Mouse (Mus musculus): ENCODE results near the gene Sgce. TPM values are rescaled to one million over a fixed set of nuclear protein-coding genes. Genes with fewer than 3 reads are reported as not detected.

The Sgce gene
- total and polyA plus RNA-seq, 3 experiments, result 0.33 TPM; not detected in 2

DNA sequence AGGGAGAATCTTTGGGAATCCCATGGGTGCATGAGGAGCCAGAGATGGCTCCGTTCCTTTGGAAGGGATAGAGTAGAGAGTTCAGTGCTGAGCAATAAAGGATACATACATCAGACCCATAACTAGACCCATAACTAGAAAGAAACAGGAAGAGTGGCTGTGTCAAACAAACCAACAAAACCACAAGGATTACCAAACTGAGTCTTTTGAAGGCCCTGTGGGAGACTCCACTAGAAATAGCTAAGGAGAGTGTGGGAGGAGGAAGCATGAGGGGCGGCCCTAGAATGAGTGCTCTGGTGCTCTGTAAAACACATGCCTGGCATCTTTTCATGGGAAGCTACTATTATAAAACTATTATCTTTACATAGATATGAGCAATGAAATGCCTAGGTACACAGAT is 18.7 kb downstream of the Sgce start:
- no peak overlapping the region for H3K4me3 ChIP-seq (ENCODE audit: low read depth, low read length)
- TF ChIP-seq GATA2 (IDR thresholded peaks at IDR 0.05; ENCODE audit: borderline replicate concordance, low read depth, low read length), result no peak
- H3K4me1 ChIP-seq (ENCODE audit: insufficient read depth, low read depth, low read length), result no peaks in the 10 kb centered on the region
- H3K36me3 ChIP-seq (replicated peaks), result no peaks in the 10 kb centered on the region
- H3K9me3 ChIP-seq (replicated peaks), result no peaks in the 10 kb centered on the region
- DNase-seq (ENCODE audit: low spot score), result no peak
- peaks cover 21% of the 10 kb centered on the region; the same call in 1 of the 2 replicates for H3K27me3 ChIP-seq (ENCODE audit: insufficient read depth, low read length)
- ATAC-seq (ENCODE audit: extremely low read depth, insufficient number of reproducible peaks, low FRiP score, poor library complexity, severe bottlenecking), result no peak

DNA sequence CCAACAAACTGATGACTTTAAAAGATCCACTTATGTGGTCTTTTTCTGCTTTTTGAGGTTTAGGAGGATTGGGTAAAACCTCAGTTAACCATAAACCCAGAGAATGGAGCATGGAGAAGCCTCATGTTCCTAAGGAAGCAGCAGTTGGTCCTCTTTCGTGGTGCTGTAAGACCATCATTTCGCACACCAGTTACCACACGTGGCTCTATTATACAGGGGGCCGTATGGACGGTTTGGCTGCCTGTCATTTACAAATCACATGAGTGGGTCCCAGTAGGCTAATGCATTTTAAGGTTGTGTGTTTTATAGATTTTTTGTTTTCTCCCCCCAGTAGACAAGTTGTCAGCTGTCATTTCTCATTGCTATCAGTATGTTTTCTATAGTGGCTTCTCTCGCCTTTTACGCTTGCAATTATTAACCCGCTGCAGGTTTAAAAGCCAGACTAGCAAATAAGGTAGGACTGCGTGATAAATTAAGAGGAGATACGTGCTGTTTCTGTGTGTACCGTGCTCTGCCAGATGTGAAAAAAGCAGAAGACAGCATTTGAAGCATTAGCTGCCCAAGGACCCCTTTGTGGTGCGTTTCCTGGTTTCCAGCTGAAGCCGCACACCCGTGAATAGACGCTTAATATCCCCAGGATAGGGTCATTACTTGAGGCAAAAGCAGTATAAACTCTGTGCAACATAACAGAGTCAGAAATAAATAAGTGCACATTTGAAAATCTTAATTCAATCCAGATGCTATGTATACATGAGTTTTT is 22.8 kb downstream of the Sgce start:
- H3K4me3 ChIP-seq (ENCODE audit: low read depth, low read length), result no peak overlapping the region
- ATAC-seq (ENCODE audit: extremely low read depth, insufficient number of reproducible peaks, low FRiP score, poor library complexity, severe bottlenecking) (no peak), DNase-seq (ENCODE audit: low spot score) (no peak)
- H3K9me3 ChIP-seq (replicated peaks), result no peaks in the 10 kb centered on the region
- H3K4me1 ChIP-seq (ENCODE audit: insufficient read depth, low read depth, low read length), result no peaks in the 10 kb centered on the region
- no peak for TF ChIP-seq TAL1 (conservative IDR thresholded peaks at IDR 0.05; ENCODE audit: low read depth, low read length)
- no peak for TF ChIP-seq GATA2 (IDR thresholded peaks at IDR 0.05; ENCODE audit: borderline replicate concordance, low read depth, low read length)
- TF ChIP-seq POLR2AphosphoS5 (IDR thresholded peaks at IDR 0.05; ENCODE audit: insufficient replicate concordance, low read depth, low read length), result no peak
- no peak for TF ChIP-seq GATA1 (IDR thresholded peaks at IDR 0.05; ENCODE audit: borderline replicate concordance, low read length)
- no peak for TF ChIP-seq CTCF (IDR thresholded peaks at IDR 0.05; ENCODE audit: low read depth, low read length)
- peaks cover 12% of the 10 kb centered on the region; the same call in 1 of the 2 replicates for H3K27me3 ChIP-seq (ENCODE audit: insufficient read depth, low read length)
- H3K36me3 ChIP-seq (replicated peaks), result no peaks in the 10 kb centered on the region

DNA sequence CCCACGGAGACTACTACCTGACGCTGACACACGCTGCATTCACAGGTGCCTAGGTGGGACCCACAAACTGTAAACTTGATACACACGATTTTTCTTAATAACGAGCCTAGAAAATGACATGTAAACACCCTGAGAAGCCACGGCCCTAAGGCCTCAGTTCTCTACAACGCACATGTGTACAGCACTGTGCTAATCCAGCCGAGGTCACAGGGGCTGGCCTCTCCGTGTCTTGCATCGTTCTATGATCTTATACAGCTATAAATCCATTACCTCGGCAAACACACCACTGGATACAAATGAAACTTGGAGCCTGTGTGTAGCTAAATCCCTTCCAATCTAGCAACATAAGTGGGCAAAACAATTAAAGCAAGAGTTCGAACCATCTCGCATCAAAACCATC is 24.3 kb downstream of the Sgce start:
- Histone ChIP-seq H3K27me3 (ENCODE audit: insufficient read depth, low read length) (peaks cover 7% of the 10 kb centered on the region; the same call in 1 of the 2 replicates), H3K36me3 (replicated peaks) (no peaks in the 10 kb centered on the region), H3K4me1 (ENCODE audit: insufficient read depth, low read depth, low read length) (no peaks in the 10 kb centered on the region), H3K4me3 (ENCODE audit: low read depth, low read length) (no peak overlapping the region), H3K9me3 (replicated peaks) (no peaks in the 10 kb centered on the region)
- ATAC-seq (ENCODE audit: extremely low read depth, insufficient number of reproducible peaks, low FRiP score, poor library complexity, severe bottlenecking) (no peak), DNase-seq (ENCODE audit: low spot score) (no peak)
- TF ChIP-seq GATA2 (IDR thresholded peaks at IDR 0.05; ENCODE audit: borderline replicate concordance, low read depth, low read length), result no peak

DNA sequence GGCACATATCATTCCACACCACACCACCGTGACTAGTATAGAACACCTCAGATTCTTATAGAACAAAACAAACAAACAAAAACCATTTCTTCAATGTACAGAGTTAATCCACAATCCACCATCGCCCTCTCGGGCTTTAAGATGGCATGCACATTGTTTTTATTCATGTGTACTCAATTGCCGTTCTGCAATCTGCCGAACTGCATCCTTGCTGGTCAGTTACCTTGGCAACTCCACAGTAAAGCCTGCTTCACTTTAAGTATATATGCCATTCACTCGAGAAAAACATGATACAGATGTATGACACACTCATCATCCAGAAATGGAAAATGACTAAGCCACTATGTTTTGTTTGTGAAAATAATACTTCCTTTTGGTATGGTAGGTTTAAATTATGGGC is 24.9 kb downstream of the Sgce start:
- no peaks in the 10 kb centered on the region for H3K36me3 ChIP-seq (replicated peaks)
- H3K4me3 ChIP-seq (ENCODE audit: low read depth, low read length), result no peak overlapping the region
- no peaks in the 10 kb centered on the region for H3K4me1 ChIP-seq (ENCODE audit: insufficient read depth, low read depth, low read length)
- DNase-seq (ENCODE audit: low spot score) (no peak), ATAC-seq (ENCODE audit: extremely low read depth, insufficient number of reproducible peaks, low FRiP score, poor library complexity, severe bottlenecking) (no peak)
- TF ChIP-seq TAL1 (conservative IDR thresholded peaks at IDR 0.05; ENCODE audit: low read depth, low read length), result no peak
- no peak for TF ChIP-seq GATA1 (IDR thresholded peaks at IDR 0.05; ENCODE audit: borderline replicate concordance, low read length)
- H3K27me3 ChIP-seq (ENCODE audit: insufficient read depth, low read length), result peaks cover 7% of the 10 kb centered on the region; the same call in 1 of the 2 replicates
- H3K9me3 ChIP-seq (replicated peaks), result no peaks in the 10 kb centered on the region

DNA sequence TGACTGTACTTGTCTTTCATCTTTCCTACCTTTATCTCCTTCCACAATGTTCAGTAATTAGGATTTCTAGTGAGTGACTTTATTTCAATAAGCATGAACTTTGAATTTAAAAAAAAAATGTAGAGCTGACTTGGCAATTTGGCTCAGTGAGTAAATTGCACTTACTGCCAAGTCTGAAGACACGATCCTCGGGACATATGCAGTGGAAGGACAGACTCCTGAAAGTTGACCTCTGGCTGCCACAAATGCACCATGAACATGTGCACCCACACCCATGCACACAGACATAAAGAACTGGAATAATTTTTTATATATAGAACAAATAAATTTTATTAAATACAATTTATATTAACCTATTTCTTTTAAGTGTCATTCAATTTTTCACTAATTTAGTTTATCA is 29.7 kb downstream of the Sgce start:
- no peaks in the 10 kb centered on the region for H3K9me3 ChIP-seq (replicated peaks)
- H3K4me1 ChIP-seq (ENCODE audit: insufficient read depth, low read depth, low read length), result no peaks in the 10 kb centered on the region
- no peak overlapping the region for H3K4me3 ChIP-seq (ENCODE audit: low read depth, low read length)
- H3K27me3 ChIP-seq (ENCODE audit: insufficient read depth, low read length), result no peaks in the 10 kb centered on the region; the same call in 1 of the 2 replicates
- H3K36me3 ChIP-seq (replicated peaks), result no peaks in the 10 kb centered on the region
- no peak for TF ChIP-seq GATA2 (IDR thresholded peaks at IDR 0.05; ENCODE audit: borderline replicate concordance, low read depth, low read length)
- TF ChIP-seq GATA1 (IDR thresholded peaks at IDR 0.05; ENCODE audit: borderline replicate concordance, low read length), result no peak
- TF ChIP-seq POLR2AphosphoS5 (IDR thresholded peaks at IDR 0.05; ENCODE audit: insufficient replicate concordance, low read depth, low read length), result no peak
- no peak for TF ChIP-seq TAL1 (conservative IDR thresholded peaks at IDR 0.05; ENCODE audit: low read depth, low read length)
- no peak for TF ChIP-seq CTCF (IDR thresholded peaks at IDR 0.05; ENCODE audit: low read depth, low read length)
- ATAC-seq (ENCODE audit: extremely low read depth, insufficient number of reproducible peaks, low FRiP score, poor library complexity, severe bottlenecking) (no peak), DNase-seq (ENCODE audit: low spot score) (no peak)

DNA sequence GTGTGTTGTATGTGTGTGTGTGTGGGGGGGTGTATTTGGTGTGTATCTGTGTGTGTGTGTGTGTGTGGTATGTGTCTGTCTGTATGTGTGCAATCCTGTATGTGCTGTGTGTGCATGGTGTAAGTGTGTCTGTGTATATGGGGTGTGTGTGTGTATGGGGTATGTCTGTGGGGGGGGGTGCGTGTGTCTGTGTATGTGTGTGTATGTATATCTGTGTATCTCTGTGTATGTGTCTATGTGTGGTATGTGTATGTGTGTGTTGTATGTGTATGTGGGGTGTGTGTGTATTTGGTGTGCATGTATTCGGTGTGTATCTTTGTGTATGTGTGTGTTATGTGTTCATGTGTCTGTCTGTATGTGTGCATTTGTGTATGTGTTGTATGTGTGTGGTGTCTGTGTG is 30.8 kb downstream of the Sgce start:
- H3K9me3 ChIP-seq (replicated peaks), result no peaks in the 10 kb centered on the region
- DNase-seq (ENCODE audit: low spot score) (no peak), ATAC-seq (ENCODE audit: extremely low read depth, insufficient number of reproducible peaks, low FRiP score, poor library complexity, severe bottlenecking) (no peak)
- no peaks in the 10 kb centered on the region for H3K36me3 ChIP-seq (replicated peaks)
- peaks cover 4% of the 10 kb centered on the region; the same call in 1 of the 2 replicates for H3K27me3 ChIP-seq (ENCODE audit: insufficient read depth, low read length)
- H3K4me1 ChIP-seq (ENCODE audit: insufficient read depth, low read depth, low read length), result no peaks in the 10 kb centered on the region
- no peak overlapping the region for H3K4me3 ChIP-seq (ENCODE audit: low read depth, low read length)
- TF ChIP-seq POLR2AphosphoS5 (IDR thresholded peaks at IDR 0.05; ENCODE audit: insufficient replicate concordance, low read depth, low read length) (no peak), TAL1 (conservative IDR thresholded peaks at IDR 0.05; ENCODE audit: low read depth, low read length) (no peak), GATA2 (IDR thresholded peaks at IDR 0.05; ENCODE audit: borderline replicate concordance, low read depth, low read length) (no peak), GATA1 (IDR thresholded peaks at IDR 0.05; ENCODE audit: borderline replicate concordance, low read length) (no peak), CTCF (IDR thresholded peaks at IDR 0.05; ENCODE audit: low read depth, low read length) (no peak)

DNA sequence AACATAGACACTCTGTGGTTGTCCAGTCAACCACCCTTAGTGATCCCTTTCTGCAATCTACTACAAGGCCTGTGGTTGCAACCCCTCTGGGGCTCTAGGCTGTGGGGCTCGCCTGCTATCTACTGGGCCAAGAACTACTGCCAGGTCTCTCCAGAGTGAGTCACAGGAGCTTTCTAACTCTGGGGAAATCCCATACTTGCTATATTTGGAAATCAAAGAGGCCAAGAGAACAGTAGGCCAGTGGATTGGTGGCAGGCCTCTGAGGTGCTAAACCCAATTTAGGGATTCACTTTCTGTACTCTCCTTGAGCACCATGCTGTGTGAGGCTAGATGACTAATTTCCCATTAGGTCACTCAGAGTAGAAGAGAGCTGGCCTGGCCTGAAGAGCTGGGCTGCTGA is 38.0 kb downstream of the Sgce start:
- H3K36me3 ChIP-seq (replicated peaks), result no peaks in the 10 kb centered on the region
- 0 out of 2 replicates have a peak, but pooled peaks cover 2% of the 10 kb centered on the region for H3K4me1 ChIP-seq (ENCODE audit: insufficient read depth, low read depth, low read length)
- no peak for ATAC-seq (ENCODE audit: extremely low read depth, insufficient number of reproducible peaks, low FRiP score, poor library complexity, severe bottlenecking)
- no peak overlapping the region for H3K4me3 ChIP-seq (ENCODE audit: low read depth, low read length)
- no peak for DNase-seq (ENCODE audit: low spot score)
- TF ChIP-seq POLR2AphosphoS5 (IDR thresholded peaks at IDR 0.05; ENCODE audit: insufficient replicate concordance, low read depth, low read length), result no peak
- no peak for TF ChIP-seq CTCF (IDR thresholded peaks at IDR 0.05; ENCODE audit: low read depth, low read length)
- TF ChIP-seq GATA2 (IDR thresholded peaks at IDR 0.05; ENCODE audit: borderline replicate concordance, low read depth, low read length), result no peak
- TF ChIP-seq GATA1 (IDR thresholded peaks at IDR 0.05; ENCODE audit: borderline replicate concordance, low read length), result no peak
- no peak for TF ChIP-seq TAL1 (conservative IDR thresholded peaks at IDR 0.05; ENCODE audit: low read depth, low read length)
- peaks cover 19% of the 10 kb centered on the region; the same call in 1 of the 2 replicates for H3K27me3 ChIP-seq (ENCODE audit: insufficient read depth, low read length)
- no peaks in the 10 kb centered on the region for H3K9me3 ChIP-seq (replicated peaks)
